Mouse (Mus musculus) testis, postnatal 10 days (tissue): ENCODE results near the gene Gm28047.

Experiments
- DNase-seq: peaks from one replicate; pipeline ENCODE4 v3.0.0; 2021; ENCODE audit warnings: low spot score

Gene Gm28047

GRCm38 (mm10) chr15:102498322-102498721, 126.5 kb downstream of the Gm28047 start:
- DNase-seq: no peak

GRCm38 (mm10) chr15:102487664-102488063, 137.2 kb downstream of the Gm28047 start:
- DNase-seq: no peak

GRCm38 (mm10) chr15:102485853-102486252, 139.0 kb downstream of the Gm28047 start:
- no peak for DNase-seq

GRCm38 (mm10) chr15:102483136-102483535, 141.7 kb downstream of the Gm28047 start:
- DNase-seq: no peak

GRCm38 (mm10) chr15:102474520-102474919, 150.3 kb downstream of the Gm28047 start:
- DNase-seq: no peak
